Mouse (Mus musculus) hindbrain, embryonic 14.5 days (tissue): ENCODE measurements around the gene Sacs. TPM values are rescaled to one million over a fixed set of nuclear protein-coding genes. Genes with fewer than 3 reads are reported as not detected.
A peak's percentile ranks its signal among the peaks of the same experiment; 100 is the strongest.
"Not testable (repeated sequence)": the region's sequence is repeated elsewhere in the genome, so short reads cannot be mapped to it uniquely, and the experiment has no call there.

Experiments
- ATAC-seq: fragments of 200-750 bp; cut with Nextera tagmentation; 2 replicates; pipeline ENCODE4 v1.8.0; 2017; ENCODE audit warnings: moderate number of reproducible peaks, mild to moderate bottlenecking, moderate TSS enrichment, moderate library complexity; ENCODE audit not compliant: low FRiP score
- DNase-seq: peaks from one replicate; pipeline ENCODE4 v3.0.0-alpha.2; 2015; ENCODE audit warnings: low spot score
- H3K27ac ChIP-seq: fragments of 300-500 bp; sonication (generic); 2 replicates; pipeline ENCODE4 v1.5.1; 2014; ENCODE audit warnings: mild to moderate bottlenecking, moderate library complexity
- H3K27me3 ChIP-seq: fragments of 300-500 bp; sonication (generic); 2 replicates; pipeline ENCODE4 v1.6.1; 2014; ENCODE audit warnings: mild to moderate bottlenecking, low read length, mixed read lengths; ENCODE audit not compliant: control insufficient read depth, insufficient read depth
- H3K36me3 ChIP-seq: fragments of 300-500 bp; sonication (generic); replicated peaks from 2 replicates; pipeline ENCODE4 v1.6.1; 2014; ENCODE audit not compliant: control insufficient read depth, insufficient read depth
- H3K4me1 ChIP-seq: fragments of 300-500 bp; sonication (generic); replicated peaks from 2 replicates; pipeline ENCODE4 v1.6.1; 2014; ENCODE audit warnings: antibody characterized with exemption, low read length, mixed read lengths; ENCODE audit not compliant: control insufficient read depth, insufficient read depth
- H3K4me2 ChIP-seq: fragments of 300-500 bp; sonication (generic); replicated peaks from 2 replicates; pipeline ENCODE4 v1.6.1; 2014; ENCODE audit warnings: mild to moderate bottlenecking, moderate library complexity
- H3K4me3 ChIP-seq: fragments of 300-500 bp; sonication (generic); replicated peaks from 2 replicates; pipeline ENCODE4 v1.5.1; 2014; ENCODE audit warnings: mild to moderate bottlenecking, low read length
- H3K9ac ChIP-seq: fragments of 300-500 bp; sonication (generic); 2 replicates; pipeline ENCODE4 v1.6.1; 2014
- H3K9me3 ChIP-seq: fragments of 300-500 bp; sonication (generic); 2 replicates; pipeline ENCODE4 v1.6.1; 2016; ENCODE audit warnings: low read length; ENCODE audit not compliant: control insufficient read depth
- WGBS: fragments of 180-500 bp; shearing (Covaris S2); extraction: QIAGEN DNeasy Blood & Tissue Kit; methylation state at CpG from one replicate; pipeline ENCODE4 v1.1.7; 2014; 5-methylcytosine and 5-hydroxymethylcytosine counted together
- polyA plus RNA-seq: library from polyadenylated mRNA; unstranded; fragments of >200 nt; fragmentation: Nextera tagmentation; extraction: Ambion mirVana; gene quantifications from 2 replicates; pipeline ENCODE4 v1.2.1, GENCODE M21; 2014

Sacs gene
- polyA plus RNA-seq, 1 experiment from 2014 or later: 12.6 TPM

GRCm38 (mm10) chr14:61125201-61125600, 13.1 kb upstream of the Sacs start:
- DNase-seq (no peak), ATAC-seq (no peak)
- Histone ChIP-seq H3K27ac (no peak overlapping the region), H3K4me2 (no peak overlapping the region), H3K36me3 (no peaks in the 10 kb centered on the region), H3K9ac (no peak overlapping the region), H3K27me3 (no peaks in the 10 kb centered on the region), H3K4me1 (no peaks in the 10 kb centered on the region), H3K9me3 (no peaks in the 10 kb centered on the region), H3K4me3 (no peak overlapping the region)
- WGBS: 90% methylated on average over 6 of the region's 6 CpGs

DNA sequence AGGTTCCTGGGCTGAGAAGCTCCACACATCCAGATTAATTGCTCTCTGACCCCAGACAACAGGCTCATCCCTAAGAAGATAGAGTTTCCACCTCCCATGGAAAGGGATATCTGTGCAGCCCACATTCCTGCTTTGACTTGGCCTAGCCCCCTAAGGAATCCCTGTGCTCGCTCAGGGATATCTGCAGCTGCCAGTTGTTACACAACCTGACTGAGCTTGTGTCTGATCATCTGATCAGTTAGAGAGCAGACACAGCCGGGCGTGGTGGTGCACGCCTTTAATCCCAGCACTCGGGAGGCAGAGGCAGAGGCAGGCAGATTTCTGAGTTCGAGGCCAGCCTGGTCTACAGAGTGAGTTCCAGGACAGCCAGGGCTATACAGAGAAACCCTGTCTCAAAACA, 10.9 kb upstream of the Sacs start:
- ATAC-seq, H3K36me3 ChIP-seq, H3K9me3 ChIP-seq, H3K4me1 ChIP-seq, H3K27me3 ChIP-seq, DNase-seq, H3K9ac ChIP-seq, H3K27ac ChIP-seq, H3K4me3 ChIP-seq, H3K4me2 ChIP-seq: not testable (repeated sequence)
- 87% methylated on average over 6 of the region's 6 CpGs for WGBS

GRCm38 (mm10) chr14:61128961-61129507, 9.2 kb upstream of the Sacs start:
- Histone ChIP-seq H3K27me3 (no peaks in the 10 kb centered on the region), H3K4me2 (no peak overlapping the region), H3K36me3 (no peaks in the 10 kb centered on the region), H3K4me1 (no peaks in the 10 kb centered on the region), H3K9ac (no peak overlapping the region), H3K9me3 (no peaks in the 10 kb centered on the region), H3K27ac (no peak overlapping the region), H3K4me3 (no peak overlapping the region)
- ATAC-seq (no peak), DNase-seq (no peak)
- 85% methylated on average over 7 of the region's 7 CpGs for WGBS

DNA sequence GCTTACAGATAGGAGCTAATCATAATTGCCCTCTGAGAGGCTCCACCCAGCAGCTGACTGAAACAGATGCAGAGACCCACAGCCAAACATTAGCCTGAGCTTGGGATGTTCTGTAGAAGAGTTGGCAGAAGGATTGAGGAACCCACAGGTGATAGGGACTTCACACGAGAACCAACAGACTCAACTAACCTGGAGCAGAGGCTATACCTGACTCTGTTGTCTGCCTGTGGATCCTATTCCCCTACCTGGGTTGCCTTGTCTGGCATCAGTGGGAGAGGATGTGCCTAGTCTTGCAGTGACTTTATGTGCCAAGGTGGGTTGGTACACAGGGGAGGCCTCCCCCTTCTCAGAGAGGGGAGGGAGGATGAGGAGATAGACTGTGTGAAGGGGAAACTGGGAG, 5.7 kb upstream of the Sacs start:
- Histone ChIP-seq H3K27ac (no peak overlapping the region), H3K9me3 (no peaks in the 10 kb centered on the region), H3K4me1 (peaks cover 3% of the 10 kb centered on the region; the same call in 1 of the 2 replicates), H3K36me3 (no peaks in the 10 kb centered on the region), H3K4me3 (no peak overlapping the region), H3K27me3 (no peaks in the 10 kb centered on the region), H3K9ac (no peak overlapping the region), H3K4me2 (no peak overlapping the region)
- ATAC-seq (no peak), DNase-seq (no peak)
- 97% methylated on average over 1 of the region's 1 CpGs for WGBS

DNA sequence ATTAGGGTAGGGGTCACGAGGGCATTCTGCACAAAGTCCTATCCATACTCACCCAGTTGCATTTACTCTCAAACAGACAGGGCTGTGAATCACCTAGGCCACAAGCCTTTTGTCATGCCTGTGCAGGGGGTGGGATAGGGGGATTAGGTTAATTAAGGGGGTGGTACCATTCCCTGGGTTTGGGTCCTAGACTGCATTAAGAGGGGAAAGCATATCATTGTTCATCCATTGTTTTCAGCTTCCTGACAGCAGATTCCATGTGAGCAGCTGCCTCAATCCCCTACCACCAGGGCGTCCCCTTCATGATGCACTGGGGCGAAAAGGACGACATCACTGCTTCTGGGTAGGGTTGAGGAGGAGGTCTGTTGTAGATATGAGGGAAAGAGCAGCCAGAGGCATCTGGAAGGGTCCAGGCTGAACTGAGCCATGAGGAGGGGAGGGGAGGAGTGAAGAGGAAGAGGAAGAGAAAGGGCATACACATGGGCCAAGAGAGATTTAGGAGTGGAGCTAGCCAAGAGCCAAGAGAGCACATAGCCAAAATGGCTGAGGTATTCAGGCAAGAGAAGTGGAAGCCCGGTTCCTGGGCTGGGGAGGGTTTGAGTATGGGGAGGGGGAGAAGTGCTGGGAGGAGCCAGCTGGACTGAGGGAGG, 3.8 kb upstream of the Sacs start:
- WGBS: 30% methylated on average over 5 of the region's 5 CpGs
- no peak overlapping the region for H3K9ac ChIP-seq
- DNase-seq (no peak), ATAC-seq (no peak)
- no peaks in the 10 kb centered on the region for H3K36me3 ChIP-seq
- no peak overlapping the region for H3K27ac ChIP-seq
- no peaks in the 10 kb centered on the region for H3K27me3 ChIP-seq
- peaks cover 11% of the 10 kb centered on the region; the same call in 1 of the 2 replicates for H3K4me1 ChIP-seq
- no peak overlapping the region for H3K4me3 ChIP-seq
- H3K4me2 ChIP-seq: no peak overlapping the region
- H3K9me3 ChIP-seq: no peaks in the 10 kb centered on the region

GRCm38 (mm10) chr14:61137410-61137809, 847 bp upstream of the Sacs start:
- no peak overlapping the region; the same call in 1 of the 2 replicates for H3K27ac ChIP-seq
- H3K27me3 ChIP-seq: no peaks in the 10 kb centered on the region
- no peak overlapping the region for H3K4me3 ChIP-seq
- no peak for DNase-seq
- H3K9me3 ChIP-seq: no peaks in the 10 kb centered on the region
- H3K4me1 ChIP-seq: peaks cover 16% of the 10 kb centered on the region; the same call in 1 of the 2 replicates
- H3K4me2 ChIP-seq: no peak overlapping the region
- H3K36me3 ChIP-seq: no peaks in the 10 kb centered on the region
- 56% methylated on average over 5 of the region's 5 CpGs for WGBS
- H3K9ac ChIP-seq: no peak overlapping the region
- no peak for ATAC-seq

- no peak; the same call in none of the 2 replicates for ATAC-seq
- Histone ChIP-seq H3K9me3 (no peaks in the 10 kb centered on the region), H3K4me2 (peak overlapping the region; percentile 60), H3K4me1 (peaks cover 16% of the 10 kb centered on the region; the same call in 1 of the 2 replicates), H3K9ac (peak overlapping the region; percentile 84), H3K27me3 (no peaks in the 10 kb centered on the region), H3K27ac (peak overlapping the region; percentile 82), H3K4me3 (peak overlapping the region; percentile 60), H3K36me3 (no peaks in the 10 kb centered on the region)
- DNase-seq: no peak
- 16% methylated on average over 8 of the region's 8 CpGs for WGBS
Observed at GRCm38 (mm10) chr14:61138727-61139067, 440 bp downstream of the Sacs start.

DNA sequence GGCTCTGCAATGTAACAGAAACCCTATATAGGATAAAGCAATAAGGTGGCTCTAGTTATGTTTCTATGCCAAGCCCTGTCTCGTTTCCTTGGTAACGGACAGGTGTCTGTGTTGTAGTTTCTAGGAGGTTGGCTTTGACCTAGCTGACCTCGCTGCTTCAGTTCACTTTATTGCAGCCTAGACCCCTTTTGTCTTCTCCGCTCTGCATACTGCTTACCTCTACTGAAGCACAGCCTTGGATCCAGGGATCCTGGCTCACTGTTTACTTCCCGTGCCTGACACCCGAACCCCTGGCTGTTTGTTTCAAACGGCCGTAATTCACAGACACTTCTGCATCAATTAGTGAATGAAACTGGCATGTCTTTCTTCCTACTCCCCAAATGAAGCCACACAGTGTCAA, 5.1 kb downstream of the Sacs start:
- WGBS: 65% methylated on average over 8 of the region's 8 CpGs
- ATAC-seq (no peak), DNase-seq (no peak)
- no peak overlapping the region for H3K4me2 ChIP-seq
- no peak overlapping the region for H3K9ac ChIP-seq
- no peaks in the 10 kb centered on the region for H3K9me3 ChIP-seq
- no peak overlapping the region for H3K4me3 ChIP-seq
- peaks cover 8% of the 10 kb centered on the region; the same call in 1 of the 2 replicates for H3K4me1 ChIP-seq
- H3K36me3 ChIP-seq: no peaks in the 10 kb centered on the region
- H3K27ac ChIP-seq: no peak overlapping the region
- no peaks in the 10 kb centered on the region for H3K27me3 ChIP-seq

DNA sequence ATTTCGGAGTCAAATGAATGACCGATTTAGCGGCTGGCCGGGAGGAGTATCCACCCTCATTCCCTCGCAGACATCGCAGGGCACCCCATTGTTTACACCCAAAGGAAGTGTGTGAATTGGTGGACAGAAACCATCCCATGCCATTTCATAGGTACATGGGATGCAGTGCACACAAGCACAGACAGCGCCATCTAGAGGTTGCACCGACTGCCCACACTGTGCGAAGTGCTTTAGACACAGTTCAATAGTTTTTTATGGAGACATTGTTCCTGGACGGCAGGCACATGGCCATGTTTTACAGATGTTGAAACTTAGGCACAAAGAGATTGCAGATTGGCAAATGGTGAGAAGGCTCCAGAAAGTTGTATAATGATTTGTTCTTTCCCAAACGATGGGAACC, 5.6 kb downstream of the Sacs start:
- no peak overlapping the region for H3K4me3 ChIP-seq
- DNase-seq: peak; percentile 45
- H3K36me3 ChIP-seq: no peaks in the 10 kb centered on the region
- no peak; the same call in 1 of the 2 replicates for ATAC-seq
- H3K9me3 ChIP-seq: no peaks in the 10 kb centered on the region
- H3K9ac ChIP-seq: no peak overlapping the region
- no peak overlapping the region for H3K27ac ChIP-seq
- WGBS: 39% methylated on average over 11 of the region's 11 CpGs
- no peaks in the 10 kb centered on the region for H3K27me3 ChIP-seq
- H3K4me2 ChIP-seq: no peak overlapping the region
- H3K4me1 ChIP-seq: peaks cover 8% of the 10 kb centered on the region; the same call in 1 of the 2 replicates
